Mouse (Mus musculus) liver, embryonic 14.5 days (tissue): ENCODE measurements at regions not wholly inside any gene's neighbourhood (a gene's known extent, or its start where the extent isn't known, plus 50 kb on each side); places are given as distances from the start of the nearest gene placed in this dataset.

Experiments
- ATAC-seq: fragments of 200-750 bp; cut with Nextera tagmentation; 2 replicates; pipeline ENCODE4 v1.8.0; 2017; ENCODE audit warnings: moderate number of reproducible peaks, mild to moderate bottlenecking, moderate library complexity; ENCODE audit not compliant: insufficient read depth
- DNase-seq, 3 experiments: peaks; one replicate each; pipeline ENCODE4 v3.0.0-alpha.2; 2012 to 2013; ENCODE audit warnings: low read depth in 3 of 3, low spot score in 3 of 3
- H3K27ac ChIP-seq: fragments of 300-500 bp; sonication (generic); 2 replicates; pipeline ENCODE4 v1.5.1; 2014; ENCODE audit warnings: moderate library complexity, mild to moderate bottlenecking, control low read depth, inconsistent platforms
- H3K27me3 ChIP-seq: fragments of 300-500 bp; sonication (generic); 2 replicates; pipeline ENCODE4 v1.6.1; 2014; ENCODE audit warnings: mild to moderate bottlenecking, low read length, moderate library complexity; ENCODE audit not compliant: control insufficient read depth, insufficient read depth
- H3K36me3 ChIP-seq: fragments of 300-500 bp; sonication (generic); replicated peaks from 2 replicates; pipeline ENCODE4 v1.6.1; 2014; ENCODE audit warnings: low read depth; ENCODE audit not compliant: control insufficient read depth, insufficient read depth
- H3K4me1 ChIP-seq, 2 experiments: fragments of 200-500 bp in 1 of 2; fragments of 300-500 bp in 1 of 2; sonication (generic) in 1 of 2; replicated peaks; 2 replicates each; pipeline ENCODE4 v1.6.1; 2012 to 2014; ENCODE audit warnings: antibody characterized with exemption in 1 of 2, inconsistent platforms in 1 of 2, low read length in 1 of 2; ENCODE audit not compliant: control insufficient read depth in 2 of 2, insufficient read depth in 2 of 2
- H3K4me2 ChIP-seq: fragments of 300-500 bp; sonication (generic); 2 replicates; pipeline ENCODE4 v1.6.1; 2014; ENCODE audit warnings: low read depth, mild to moderate bottlenecking, control low read depth, moderate library complexity
- H3K4me3 ChIP-seq, 2 experiments: fragments of 200-500 bp in 1 of 2; fragments of 300-500 bp in 1 of 2; sonication (generic) in 1 of 2; 2 replicates each; pipeline ENCODE4 v1.5.1; 2012 to 2014; ENCODE audit warnings: low read depth in 2 of 2, low read length in 2 of 2, mild to moderate bottlenecking in 2 of 2, control low read depth in 1 of 2, inconsistent platforms in 1 of 2, moderate library complexity in 1 of 2; ENCODE audit not compliant: insufficient read depth in 1 of 2
- H3K9ac ChIP-seq: fragments of 300-500 bp; sonication (generic); replicated peaks from 2 replicates; pipeline ENCODE4 v1.6.1; 2014; ENCODE audit warnings: mild to moderate bottlenecking, control low read depth, moderate library complexity
- H3K9me3 ChIP-seq: fragments of 300-500 bp; sonication (generic); 2 replicates; pipeline ENCODE4 v1.6.1; 2016; ENCODE audit warnings: low read length, mixed read lengths; ENCODE audit not compliant: control insufficient read depth
- CTCF ChIP-seq: IDR thresholded peaks from 2 replicates; pipeline ENCODE4 v1.5.1; 2016; ENCODE audit warnings: antibody characterized with exemption, low read depth, control low read depth
- EP300 ChIP-seq: IDR thresholded peaks from 2 replicates; pipeline ENCODE4 v1.6.1; 2016; ENCODE audit warnings: antibody characterized with exemption, low read depth
- WGBS: fragments of 180-500 bp; shearing (Covaris S2); extraction: QIAGEN DNeasy Blood & Tissue Kit; methylation state at CpG from one replicate; pipeline ENCODE4 v1.1.7; 2014; ENCODE audit not compliant: insufficient replicate concordance; 5-methylcytosine and 5-hydroxymethylcytosine counted together

- H3K4me2 ChIP-seq, result no peak overlapping the region
- TF ChIP-seq EP300 (no peak), CTCF (no peak)
- no peak overlapping the region for H3K27ac ChIP-seq
- no peaks in the 10 kb centered on the region for H3K36me3 ChIP-seq
- no peak overlapping the region for H3K9ac ChIP-seq
- DNase-seq (no peak), ATAC-seq (no peak)
- WGBS, result 68% methylated on average over 2 of the region's 2 CpGs
- no peaks in the 10 kb centered on the region for H3K27me3 ChIP-seq
- no peaks in the 10 kb centered on the region for H3K9me3 ChIP-seq
- H3K4me3 ChIP-seq, result no peak overlapping the region
- H3K4me1 ChIP-seq, result no peaks in the 10 kb centered on the region
Measured at GRCm38 (mm10) chr4:7960335-7960734, 278.5 kb downstream of the Car8 start.

- H3K9ac ChIP-seq, result no peak overlapping the region
Measured at GRCm38 (mm10) chr4:7948020-7948419, 290.8 kb downstream of the Car8 start.

GRCm38 (mm10) chr4:7921503-7921902, 317.3 kb downstream of the Car8 start:
- WGBS, result 43% methylated on average over 2 of the region's 2 CpGs
- TF ChIP-seq EP300 (no peak), CTCF (no peak)
- Histone ChIP-seq H3K4me1 (no peaks in the 10 kb centered on the region), H3K27ac (no peak overlapping the region), H3K9me3 (no peaks in the 10 kb centered on the region), H3K27me3 (no peaks in the 10 kb centered on the region), H3K36me3 (no peaks in the 10 kb centered on the region), H3K4me3 (no peak overlapping the region), H3K4me2 (no peak overlapping the region), H3K9ac (no peak overlapping the region)
- DNase-seq (no peak), ATAC-seq (no peak)

More at GRCm38 (mm10) chr4:7948020-7948419, 290.8 kb downstream of the Car8 start:
- no peaks in the 10 kb centered on the region for H3K9me3 ChIP-seq
- DNase-seq (no peak), ATAC-seq (no peak)
- WGBS, result 54% methylated on average over 1 of the region's 1 CpGs
- no peak overlapping the region for H3K4me2 ChIP-seq
- no peaks in the 10 kb centered on the region for H3K36me3 ChIP-seq
- no peak overlapping the region for H3K27ac ChIP-seq
- TF ChIP-seq EP300, result no peak
- TF ChIP-seq CTCF, result no peak
- H3K4me1 ChIP-seq, result no peaks in the 10 kb centered on the region
- H3K27me3 ChIP-seq, result no peaks in the 10 kb centered on the region
- no peak overlapping the region for H3K4me3 ChIP-seq

GRCm38 (mm10) chr4:7913191-7913590, 325.6 kb downstream of the Car8 start:
- no peak overlapping the region for H3K9ac ChIP-seq
- H3K4me3 ChIP-seq, result no peak overlapping the region
- H3K4me2 ChIP-seq, result no peak overlapping the region
- no peaks in the 10 kb centered on the region for H3K36me3 ChIP-seq
- H3K9me3 ChIP-seq, result no peaks in the 10 kb centered on the region
- no peak for ATAC-seq
- TF ChIP-seq EP300, result no peak
- no peaks in the 10 kb centered on the region for H3K27me3 ChIP-seq
- WGBS, result 63% methylated on average over 2 of the region's 2 CpGs
- no peak for DNase-seq
- H3K4me1 ChIP-seq, result no peaks in the 10 kb centered on the region
- H3K27ac ChIP-seq, result no peak overlapping the region

- Histone ChIP-seq H3K27ac (no peak overlapping the region), H3K4me3 (no peak overlapping the region), H3K27me3 (no peaks in the 10 kb centered on the region), H3K9ac (no peak overlapping the region), H3K9me3 (no peaks in the 10 kb centered on the region), H3K36me3 (no peaks in the 10 kb centered on the region), H3K4me2 (no peak overlapping the region), H3K4me1 (no peaks in the 10 kb centered on the region)
- ATAC-seq (no peak), DNase-seq (no peak)
- TF ChIP-seq CTCF (no peak), EP300 (no peak)
- 51% methylated on average over 2 of the region's 2 CpGs for WGBS
Measured at GRCm38 (mm10) chr4:7912675-7913074, 326.2 kb downstream of the Car8 start.
